Mouse (Mus musculus): ENCODE data around the gene Ptch1. TPM values are rescaled to one million over a fixed set of nuclear protein-coding genes. Genes with fewer than 3 reads are reported as not detected.

Ptch1 gene
- total and polyA plus RNA-seq, 3 experiments = 6.2 to 14.9 (median 7.4) TPM

DNA sequence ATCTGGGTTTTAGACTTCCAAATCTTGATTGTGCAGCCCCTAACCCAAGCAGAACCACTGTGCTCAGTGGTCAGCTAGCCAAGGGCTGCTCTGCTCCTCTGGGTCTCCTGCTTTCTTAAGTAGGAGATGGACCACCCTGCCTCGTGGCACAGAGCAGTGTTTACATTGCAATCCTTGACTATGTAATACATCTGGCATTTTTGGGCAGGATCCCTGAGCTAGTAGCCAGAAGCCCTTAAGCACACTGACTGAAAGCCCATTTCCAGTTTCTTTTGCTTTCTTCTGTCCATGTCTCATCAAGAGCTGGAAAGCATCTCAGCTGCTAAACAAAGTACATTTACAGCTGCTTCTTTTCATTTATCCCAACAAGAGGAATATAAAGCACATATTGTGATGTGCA is 17.0 kb downstream of the Ptch1 start:
- in situ Hi-C loops (cut with MboI; ENCODE audit: low pct_ligation_motif_present, low pct_unique_long_range_greater_than_20kb, low sequenced_read_pairs) = loop anchor here (25.0 kb wide), 1 partner anchor 256 kb away; the partner anchor contains the start of gene Ercc6l2
- peaks cover 14 to 76% of the 10 kb centered on the region in 2 experiments for H3K4me1 ChIP-seq (ENCODE audit: control insufficient read depth in 1 of 2, insufficient read depth in 2 of 2)
- TF ChIP-seq ZMIZ1 (IDR thresholded peaks at IDR 0.05; ENCODE audit: low read depth, low read length) (no peak), UBTF (IDR thresholded peaks at IDR 0.05; ENCODE audit: low read depth, low read length) (no peak), SMC3 (IDR thresholded peaks at IDR 0.05; ENCODE audit: low read depth, low read length) (no peak), TCF12 (IDR thresholded peaks at IDR 0.05; ENCODE audit: low read depth, low read length) (no peak), ZNF384 (IDR thresholded peaks at IDR 0.05; ENCODE audit: low read depth, low read length) (no peak), NRF1 (IDR thresholded peaks at IDR 0.05; ENCODE audit: low read depth, low read length) (no peak), TBP (conservative IDR thresholded peaks at IDR 0.05; ENCODE audit: low read depth, low read length) (no peak), USF2 (conservative IDR thresholded peaks at IDR 0.05; ENCODE audit: low read depth, low read length) (no peak), ZKSCAN1 (IDR thresholded peaks at IDR 0.05; ENCODE audit: borderline replicate concordance, low read depth, low read length) (no peak), MYC (IDR thresholded peaks at IDR 0.05; ENCODE audit: low read depth, low read length) (no peak), GABPA (IDR thresholded peaks at IDR 0.05; ENCODE audit: insufficient replicate concordance, low read depth, low read length) (no peak)

DNA sequence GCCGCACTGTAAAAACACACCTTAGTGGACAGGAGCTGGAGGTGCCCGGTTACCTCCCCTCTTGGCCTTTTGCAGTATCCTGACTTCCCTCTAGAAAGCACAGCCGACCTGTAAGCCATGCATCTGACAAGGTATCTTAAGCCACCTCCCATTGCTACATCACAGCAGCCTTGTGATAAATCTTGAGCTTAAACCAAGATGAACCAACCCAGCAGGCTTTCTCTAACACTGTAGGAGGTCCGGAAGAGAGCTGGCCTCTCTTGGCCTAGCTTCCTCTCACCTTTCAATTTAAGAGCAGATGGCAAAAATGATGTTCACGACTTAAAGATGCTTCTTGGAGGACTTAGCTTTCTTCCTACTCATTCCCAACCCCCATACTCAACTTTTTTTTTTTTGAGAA is 17.5 kb downstream of the Ptch1 start:
- peaks cover 12 to 70% of the 10 kb centered on the region in 2 experiments for H3K4me1 ChIP-seq (ENCODE audit: control insufficient read depth in 1 of 2, insufficient read depth in 2 of 2)
- TF ChIP-seq POLR2A (IDR thresholded peaks at IDR 0.05; ENCODE audit: low read depth, low read length) = no peak
- TF ChIP-seq NELFE (IDR thresholded peaks at IDR 0.05; ENCODE audit: low read depth, low read length) = no peak
- no peak for TF ChIP-seq SMC3 (IDR thresholded peaks at IDR 0.05; ENCODE audit: low read depth, low read length)
- no peak for TF ChIP-seq ZMIZ1 (IDR thresholded peaks at IDR 0.05; ENCODE audit: low read depth, low read length)
- TF ChIP-seq E2F4 (IDR thresholded peaks at IDR 0.05; ENCODE audit: insufficient replicate concordance, low read depth, low read length) = no peak
- no peak for TF ChIP-seq MEF2A (IDR thresholded peaks at IDR 0.05; ENCODE audit: borderline replicate concordance, low read depth, low read length)
- TF ChIP-seq ZNF384 (IDR thresholded peaks at IDR 0.05; ENCODE audit: low read depth, low read length) = no peak
- TF ChIP-seq BHLHE40 (IDR thresholded peaks at IDR 0.05; ENCODE audit: low read depth, low read length) = no peak
- TF ChIP-seq ETS1 (conservative IDR thresholded peaks at IDR 0.05; ENCODE audit: low read depth, low read length) = no peak
- TF ChIP-seq CHD2 (IDR thresholded peaks at IDR 0.05; ENCODE audit: low read length) = no peak
- no peak for TF ChIP-seq ZKSCAN1 (IDR thresholded peaks at IDR 0.05; ENCODE audit: borderline replicate concordance, low read depth, low read length)
- no peak for TF ChIP-seq JUN (IDR thresholded peaks at IDR 0.05; ENCODE audit: insufficient read depth, low read depth, low read length)
- TF ChIP-seq RAD21 (IDR thresholded peaks at IDR 0.05; ENCODE audit: low read depth, low read length) = no peak
- in situ Hi-C loops (cut with MboI; ENCODE audit: low pct_ligation_motif_present, low pct_unique_long_range_greater_than_20kb, low sequenced_read_pairs) = loop anchor here (25.0 kb wide), 1 partner anchor 256 kb away; the partner anchor contains the start of gene Ercc6l2
- H3K79me2 ChIP-seq (replicated peaks; ENCODE audit: control insufficient read depth, extremely low read depth, insufficient read depth, poor library complexity, severe bottlenecking) = peaks cover 74% of the 10 kb centered on the region
- no peak overlapping the region for H3K27ac ChIP-seq (ENCODE audit: insufficient read depth, low read depth)
- dilution Hi-C loops (cut with MboI; ENCODE audit: extremely low pct_ligation_motif_present, extremely low pct_unique_long_range_greater_than_20kb, low sequenced_read_pairs) = no loop called here
- peaks cover 10 to 74% of the 10 kb centered on the region in 2 experiments for H3K36me3 ChIP-seq (replicated peaks in 1 of 2; ENCODE audit: control insufficient read depth in 1 of 2, insufficient read depth in 1 of 2, low read length in 1 of 2)
- no peaks in the 10 kb centered on the region for H3K9me3 ChIP-seq (replicated peaks; ENCODE audit: low read length)
- no peak for DNase-seq (ENCODE audit: extremely low read depth)
- H3K4me2 ChIP-seq (ENCODE audit: insufficient read depth, low read depth, poor library complexity, severe bottlenecking) = no peak overlapping the region
- H3K4me3 ChIP-seq (replicated peaks in 1 of 3; ENCODE audit: low read depth in 2 of 3, low read length in 2 of 3, poor library complexity in 1 of 3) = no peak overlapping the region
- H3K27me3 ChIP-seq (replicated peaks) = no peaks in the 10 kb centered on the region
- H3K9ac ChIP-seq (ENCODE audit: insufficient read depth, low read depth) = no peak overlapping the region

More for the DNA sequence above, 17.0 kb downstream of the Ptch1 start:
- no peak overlapping the region for H3K27ac ChIP-seq (ENCODE audit: insufficient read depth, low read depth)
- H3K36me3 ChIP-seq (replicated peaks in 1 of 2; ENCODE audit: control insufficient read depth in 1 of 2, insufficient read depth in 1 of 2, low read length in 1 of 2) = peaks cover 6 to 71% of the 10 kb centered on the region in 2 experiments
- no peak overlapping the region for H3K9ac ChIP-seq (ENCODE audit: insufficient read depth, low read depth)
- H3K27me3 ChIP-seq (replicated peaks) = no peaks in the 10 kb centered on the region
- no peak overlapping the region for H3K4me3 ChIP-seq (replicated peaks in 1 of 3; ENCODE audit: low read depth in 2 of 3, low read length in 2 of 3, poor library complexity in 1 of 3)
- dilution Hi-C loops (cut with MboI; ENCODE audit: extremely low pct_ligation_motif_present, extremely low pct_unique_long_range_greater_than_20kb, low sequenced_read_pairs) = no loop called here
- peaks cover 72% of the 10 kb centered on the region for H3K79me2 ChIP-seq (replicated peaks; ENCODE audit: control insufficient read depth, extremely low read depth, insufficient read depth, poor library complexity, severe bottlenecking)
- H3K9me3 ChIP-seq (replicated peaks; ENCODE audit: low read length) = no peaks in the 10 kb centered on the region
- no peak for DNase-seq (ENCODE audit: extremely low read depth)
- no peak overlapping the region for H3K4me2 ChIP-seq (ENCODE audit: insufficient read depth, low read depth, poor library complexity, severe bottlenecking)

Measured in CH12.LX (cell line).